Mouse (Mus musculus): Measurements from ENCODE around the gene Chid1.

GRCm38 (mm10) chr7:141485186-141485585 lies 54.5 kb downstream of the Chid1 start:
- TF ChIP-seq CTCF (IDR thresholded peaks at IDR 0.05; ENCODE audit: low read depth) = no peak
- no peak for TF ChIP-seq EP300 (IDR thresholded peaks at IDR 0.05; ENCODE audit: low read depth)
